Mouse (Mus musculus) lung, postnatal 0 days (tissue): Measurements from ENCODE around the gene Tmem60.

Experiments used
- CTCF ChIP-seq: IDR thresholded peaks from 2 replicates; pipeline ENCODE4 v1.5.1; 2016; ENCODE audit warnings: antibody characterized with exemption, mild to moderate bottlenecking
- EP300 ChIP-seq: IDR thresholded peaks from 2 replicates; pipeline ENCODE4 v1.6.1; 2016; ENCODE audit warnings: antibody characterized with exemption, mild to moderate bottlenecking, control low read depth

DNA sequence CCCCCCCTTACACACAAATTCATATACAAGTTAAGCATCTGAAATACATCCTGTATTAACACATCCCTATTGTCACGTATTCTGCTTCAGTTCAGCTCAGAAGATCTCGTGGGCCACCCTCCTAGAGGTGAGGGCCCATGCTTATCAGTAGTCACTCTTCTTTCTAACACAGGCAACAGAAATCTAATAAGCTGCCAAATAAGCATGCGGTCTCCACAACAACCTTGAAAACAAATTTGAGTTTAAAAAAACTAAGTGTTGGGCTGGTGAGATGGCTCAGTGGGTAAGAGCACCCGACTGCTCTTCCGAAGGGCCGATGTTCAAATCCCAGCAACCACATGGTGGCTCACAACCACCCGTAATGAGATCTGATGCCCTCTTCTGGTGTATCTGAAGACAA is 24.2 kb downstream of the Tmem60 start:
- no peak for TF ChIP-seq CTCF
- no peak for TF ChIP-seq EP300
